8 mouse cellular contexts compared by ENCODE assay signal in genomic region chr17:79615897-79616296, GRCm38 (mm10). TPM values are rescaled to one million over a fixed set of nuclear protein-coding genes. Genes with fewer than 3 reads are reported as not detected.
DNase-seq lines count a peak whose midpoint lies in the region; ATAC-seq and TF ChIP-seq lines count a peak whose summit lies in the region.

No protein-coding gene starts in this region.

- 55% methylated on average over 9 of the region's 9 CpGs for whole genome bisulfite sequencing in liver, adult 2 months
- WGBS in forebrain, embryonic 10.5 days, result 90% methylated on average over 9 of the region's 9 CpGs
- 89% methylated on average over 9 of the region's 9 CpGs for WGBS in limb, embryonic 10.5 days
- 90% methylated on average over 9 of the region's 9 CpGs for WGBS in neural tube, embryonic 14.5 days
- 70% methylated on average over 9 of the region's 9 CpGs for WGBS in kidney, adult 2 months

- intact Hi-C loops in left cerebral cortex, postnatal 4 days (cut with DNase I), result no loop called here

- no peaks in the 10 kb centered on the region for H3K9me3 ChIP-seq in forebrain, embryonic 10.5 days
- H3K9me3 ChIP-seq in limb, embryonic 10.5 days (replicated peaks), result no peaks in the 10 kb centered on the region
- no peaks in the 10 kb centered on the region for H3K9me3 ChIP-seq in neural tube, embryonic 14.5 days (ENCODE audit: control insufficient read depth, low read length)

- peak overlapping the region; percentile 65 for H3K9ac ChIP-seq in liver, adult 2 months (ENCODE audit: low read depth, low read length)
- no peak overlapping the region for H3K9ac ChIP-seq in neural tube, embryonic 14.5 days (replicated peaks; ENCODE audit: low read depth, low read length)

- H3K4me3 ChIP-seq in liver, adult 2 months (ENCODE audit: insufficient read depth, low read depth, low read length), result peak overlapping the region; percentile 99
- peak overlapping the region; percentile 84 for H3K4me3 ChIP-seq in forebrain, embryonic 10.5 days
- peak overlapping the region; percentile 88 for H3K4me3 ChIP-seq in limb, embryonic 10.5 days
- peak overlapping the region; percentile 79 for H3K4me3 ChIP-seq in neural tube, embryonic 14.5 days (ENCODE audit: low read depth, low read length)
- no peak overlapping the region for H3K4me3 ChIP-seq in kidney, adult 2 months (ENCODE audit: insufficient read depth, low read depth, low read length)

- H3K27ac ChIP-seq in liver, adult 2 months (replicated peaks; ENCODE audit: insufficient read depth, low read depth, low read length), result peak overlapping the region; percentile 69
- peak overlapping the region; percentile 96; the same call in 1 of the 2 replicates for H3K27ac ChIP-seq in forebrain, embryonic 10.5 days
- H3K27ac ChIP-seq in limb, embryonic 10.5 days, result peak overlapping the region; percentile 98
- no peak overlapping the region for H3K27ac ChIP-seq in neural tube, embryonic 14.5 days (ENCODE audit: low read depth, low read length)
- H3K27ac ChIP-seq in kidney, adult 2 months (ENCODE audit: insufficient read depth, low read depth, low read length), result no peak overlapping the region

- peak overlapping the region; percentile 76 for H3K4me2 ChIP-seq in neural tube, embryonic 14.5 days (ENCODE audit: low read depth, low read length)

- no peaks in the 10 kb centered on the region for H3K36me3 ChIP-seq in liver, adult 2 months (ENCODE audit: control insufficient read depth, insufficient read depth, low read length)
- H3K36me3 ChIP-seq in forebrain, embryonic 10.5 days (replicated peaks), result no peaks in the 10 kb centered on the region
- no peaks in the 10 kb centered on the region for H3K36me3 ChIP-seq in limb, embryonic 10.5 days
- no peaks in the 10 kb centered on the region for H3K36me3 ChIP-seq in neural tube, embryonic 14.5 days (ENCODE audit: control insufficient read depth, insufficient read depth, low read length)
- H3K36me3 ChIP-seq in kidney, adult 2 months (ENCODE audit: control insufficient read depth, insufficient read depth, low read length), result no peaks in the 10 kb centered on the region

- TF ChIP-seq POLR2A in liver, adult 2 months (IDR thresholded peaks at IDR 0.05; ENCODE audit: extremely low read depth, insufficient read depth, low read length), result no peak
- no peak for TF ChIP-seq POLR2A in kidney, adult 2 months (IDR thresholded peaks at IDR 0.05; ENCODE audit: low read depth, low read length)

- DNase-seq in liver, adult 2 months (ENCODE audit: extremely low read depth, low read depth, low spot score), result peak; percentile 53
- DNase-seq in liver, result no peak
- DNase-seq in forebrain, embryonic 10.5 days (ENCODE audit: extremely low spot score, low spot score), result no peak
- no peak for DNase-seq in limb, embryonic 10.5 days (ENCODE audit: low spot score)
- DNase-seq in left cerebral cortex, postnatal 4 days, result no peak
- DNase-seq in kidney, adult 2 months, result no peak
- no peak for DNase-seq in gastrocnemius, postnatal 10 days

- H3K79me2 ChIP-seq in liver, adult 2 months (ENCODE audit: control insufficient read depth, insufficient read depth, low read length), result peaks cover 7% of the 10 kb centered on the region; the same call in 1 of the 2 replicates

- peaks cover 16% of the 10 kb centered on the region; the same call in 1 of the 2 replicates for H3K4me1 ChIP-seq in liver, adult 2 months (ENCODE audit: control insufficient read depth, insufficient read depth, low read length)
- peaks cover 16% of the 10 kb centered on the region for H3K4me1 ChIP-seq in forebrain, embryonic 10.5 days
- H3K4me1 ChIP-seq in limb, embryonic 10.5 days, result peaks cover 10% of the 10 kb centered on the region
- 0 out of 2 replicates have a peak, but pooled peaks cover 6% of the 10 kb centered on the region for H3K4me1 ChIP-seq in neural tube, embryonic 14.5 days (ENCODE audit: control insufficient read depth, insufficient read depth, low read length)
- H3K4me1 ChIP-seq in kidney, adult 2 months (ENCODE audit: control insufficient read depth, insufficient read depth, low read length), result no peaks in the 10 kb centered on the region

- TF ChIP-seq CTCF in liver, adult 2 months (IDR thresholded peaks at IDR 0.05; ENCODE audit: low read depth, low read length), result no peak
- TF ChIP-seq CTCF in kidney, adult 2 months (conservative IDR thresholded peaks at IDR 0.05; ENCODE audit: insufficient read depth, insufficient read length, low read depth, low read length), result no peak

- ATAC-seq in neural tube, embryonic 14.5 days (ENCODE audit: low read depth), result no peak

- no peaks in the 10 kb centered on the region for H3K27me3 ChIP-seq in liver, adult 2 months (ENCODE audit: control insufficient read depth, insufficient read depth, low read length)
- H3K27me3 ChIP-seq in forebrain, embryonic 10.5 days (ENCODE audit: poor library complexity, severe bottlenecking), result no peaks in the 10 kb centered on the region
- H3K27me3 ChIP-seq in limb, embryonic 10.5 days (ENCODE audit: low read depth, poor library complexity, severe bottlenecking), result no peaks in the 10 kb centered on the region
- no peaks in the 10 kb centered on the region for H3K27me3 ChIP-seq in neural tube, embryonic 14.5 days (ENCODE audit: control insufficient read depth, insufficient read depth, low read length)
- no peaks in the 10 kb centered on the region for H3K27me3 ChIP-seq in kidney, adult 2 months (replicated peaks; ENCODE audit: control insufficient read depth, insufficient read depth, low read length)

RNA-seq across cellular contexts. Expression of gene Rmdn2, which starts 4.2 kb away (rescaled TPM):
- 45.8 and 82.7 TPM in 2 replicates for total RNA-seq in liver, adult 2 months (2014; rRNA removed)
- polyA plus RNA-seq in liver, adult 2 months (2012; rRNA removed), result 14.1 and 17.6 TPM in 2 replicates
- polyA plus RNA-seq in forebrain, embryonic 10.5 days (2016; fragmentation: Nextera tagmentation; extraction: Ambion mirVana), result 3.9 and 5.7 TPM in 2 replicates
- 7.2 and 10.0 TPM in 2 replicates for polyA plus RNA-seq in limb, embryonic 10.5 days (2016; fragmentation: Nextera tagmentation; extraction: Ambion mirVana)
- 9.9 and 11.0 TPM in 2 replicates for polyA plus RNA-seq in neural tube, embryonic 14.5 days (2014; fragmentation: Nextera tagmentation; extraction: Ambion mirVana)
- total RNA-seq in left cerebral cortex, postnatal 4 days (2021), result 10 to 100 TPM in 1 of 2 experiments, 1 to 10 TPM in 1; 9.5 to 10.9 TPM
- polyA plus RNA-seq in kidney, adult 2 months (2012; rRNA removed), result 1.9 TPM in 2 replicates
- 1 to 10 TPM; 7.1 to 7.5 TPM for total RNA-seq in gastrocnemius, postnatal 10 days (2021)

Comparison
In these comparisons a context has a peak if more than half of its experiments do, and no peak if none do; other contexts are left out.
1. H3K27ac ChIP-seq: peak in liver, adult 2 months (single experiment), forebrain, embryonic 10.5 days (single experiment) and limb, embryonic 10.5 days (single experiment); none in neural tube, embryonic 14.5 days (single experiment) and kidney, adult 2 months (single experiment).